16 mouse cellular contexts compared by ENCODE assay signal in genomic region chr10:42417530-42418174, GRCm38 (mm10).
A peak's percentile ranks its signal among the peaks of the same experiment; 100 is the strongest.
DNase-seq lines count a peak whose midpoint lies in the region; ATAC-seq and TF ChIP-seq lines count a peak whose summit lies in the region.
"Had no signal": no experiment of that assay in that cellular context is flagged by ENCODE, and none has a peak within 500 bp of the region (broad histone marks: within the 10 kb centered on the region; RNA-seq: fewer than 3 reads in every experiment).

No protein-coding gene starts in this region.

- H3K27ac ChIP-seq in midbrain, embryonic 13.5 days, result 0 out of 2 replicates have a peak overlapping the region, but pooled peaks have one; percentile 25
- no peak overlapping the region for H3K27ac ChIP-seq in midbrain, embryonic 10.5 days (replicated peaks)
- no peak overlapping the region; the same call in 1 of the 2 replicates for H3K27ac ChIP-seq in forebrain, postnatal 0 days (ENCODE audit: low read depth, low read length)
- no peak overlapping the region for H3K27ac ChIP-seq in midbrain, postnatal 0 days (ENCODE audit: low read depth, low read length)
- H3K27ac ChIP-seq in kidney, embryonic 15.5 days, result no peak overlapping the region
- H3K27ac ChIP-seq: embryonic facial prominence, embryonic 13.5 days; liver, embryonic 12.5 days had no signal

- no peaks in the 10 kb centered on the region for H3K9me3 ChIP-seq in midbrain, embryonic 13.5 days
- no peaks in the 10 kb centered on the region for H3K9me3 ChIP-seq in midbrain, embryonic 10.5 days (replicated peaks)
- H3K9me3 ChIP-seq in forebrain, postnatal 0 days (ENCODE audit: low read length), result no peaks in the 10 kb centered on the region
- H3K9me3 ChIP-seq in midbrain, postnatal 0 days (ENCODE audit: low read length), result no peaks in the 10 kb centered on the region
- no peaks in the 10 kb centered on the region for H3K9me3 ChIP-seq in kidney, embryonic 15.5 days (replicated peaks)
- H3K9me3 ChIP-seq: embryonic facial prominence, embryonic 13.5 days; liver, embryonic 12.5 days had no signal

- no peak overlapping the region for H3K4me3 ChIP-seq in midbrain, embryonic 13.5 days (replicated peaks)
- no peak overlapping the region for H3K4me3 ChIP-seq in midbrain, embryonic 10.5 days
- H3K4me3 ChIP-seq in forebrain, postnatal 0 days (ENCODE audit: low read depth, low read length), result no peak overlapping the region
- H3K4me3 ChIP-seq in midbrain, postnatal 0 days (ENCODE audit: low read depth, low read length), result no peak overlapping the region
- H3K4me3 ChIP-seq in kidney, embryonic 15.5 days (replicated peaks), result no peak overlapping the region
- H3K4me3 ChIP-seq: embryonic facial prominence, embryonic 13.5 days; liver, embryonic 12.5 days had no signal

- WGBS in midbrain, embryonic 13.5 days, result 25% methylated on average over 10 of the region's 10 CpGs
- WGBS in midbrain, embryonic 10.5 days, result 62% methylated on average over 10 of the region's 10 CpGs
- WGBS in forebrain, postnatal 0 days, result 14% methylated on average over 10 of the region's 10 CpGs
- 29% methylated on average over 10 of the region's 10 CpGs for WGBS in midbrain, postnatal 0 days
- 54% methylated on average over 10 of the region's 10 CpGs for WGBS in kidney, embryonic 15.5 days

- H3K4me1 ChIP-seq in midbrain, embryonic 13.5 days (replicated peaks), result peaks cover 26% of the 10 kb centered on the region
- peaks cover 19% of the 10 kb centered on the region for H3K4me1 ChIP-seq in midbrain, embryonic 10.5 days
- no peaks in the 10 kb centered on the region for H3K4me1 ChIP-seq in forebrain, postnatal 0 days (ENCODE audit: insufficient read depth)
- 0 out of 2 replicates have a peak, but pooled peaks cover 7% of the 10 kb centered on the region for H3K4me1 ChIP-seq in midbrain, postnatal 0 days (ENCODE audit: insufficient read depth, low read length)
- H3K4me1 ChIP-seq in kidney, embryonic 15.5 days, result no peaks in the 10 kb centered on the region
- H3K4me1 ChIP-seq: liver, embryonic 12.5 days had no signal

- no peak overlapping the region for H3K9ac ChIP-seq in midbrain, embryonic 13.5 days (replicated peaks)
- no peak overlapping the region for H3K9ac ChIP-seq in forebrain, postnatal 0 days
- H3K9ac ChIP-seq in midbrain, postnatal 0 days (replicated peaks; ENCODE audit: low read length, poor library complexity, severe bottlenecking), result no peak overlapping the region
- H3K9ac ChIP-seq in kidney, embryonic 15.5 days, result no peak overlapping the region
- H3K9ac ChIP-seq: embryonic facial prominence, embryonic 13.5 days; liver, embryonic 12.5 days had no signal

- ATAC-seq in midbrain, embryonic 13.5 days, result no peak
- ATAC-seq in forebrain, postnatal 0 days, result peak; percentile 38
- ATAC-seq in midbrain, postnatal 0 days (ENCODE audit: low FRiP score), result no peak
- ATAC-seq in kidney, embryonic 15.5 days (replicated peaks; ENCODE audit: low FRiP score), result no peak
- ATAC-seq: liver, embryonic 12.5 days; lung, postnatal 0 days; Patski had no signal

- no peak for TF ChIP-seq CTCF in forebrain, postnatal 0 days (IDR thresholded peaks at IDR 0.05; ENCODE audit: low read depth)
- no peak for TF ChIP-seq CTCF in midbrain, postnatal 0 days (IDR thresholded peaks at IDR 0.05)

- no peaks in the 10 kb centered on the region for H3K36me3 ChIP-seq in midbrain, embryonic 13.5 days
- no peaks in the 10 kb centered on the region for H3K36me3 ChIP-seq in midbrain, embryonic 10.5 days
- H3K36me3 ChIP-seq in forebrain, postnatal 0 days (ENCODE audit: insufficient read depth), result no peaks in the 10 kb centered on the region
- H3K36me3 ChIP-seq in midbrain, postnatal 0 days (ENCODE audit: insufficient read depth, low read length), result no peaks in the 10 kb centered on the region
- H3K36me3 ChIP-seq in kidney, embryonic 15.5 days, result no peaks in the 10 kb centered on the region
- H3K36me3 ChIP-seq: embryonic facial prominence, embryonic 13.5 days had no signal

- peak; percentile 14 for DNase-seq in embryo, embryonic 10.5 days (ENCODE audit: low spot score)
- no peak for DNase-seq in embryo, embryonic 10 days (ENCODE audit: low spot score)
- DNase-seq in midbrain, embryonic 10.5 days (ENCODE audit: low spot score), result no peak
- DNase-seq in forebrain, postnatal 0 days, result peak; percentile 37
- peak; percentile 5 for DNase-seq in midbrain, postnatal 0 days (ENCODE audit: low spot score)
- DNase-seq in cerebellum, postnatal 10 days, result no peak
- DNase-seq: cerebellum, adult 8-10 months; left cerebral cortex, postnatal 4 days; thymus, postnatal 4 days had no signal

- H3K27me3 ChIP-seq in midbrain, embryonic 13.5 days, result no peaks in the 10 kb centered on the region
- H3K27me3 ChIP-seq in midbrain, embryonic 10.5 days (ENCODE audit: low read depth, poor library complexity, severe bottlenecking), result no peaks in the 10 kb centered on the region
- no peaks in the 10 kb centered on the region for H3K27me3 ChIP-seq in forebrain, postnatal 0 days (ENCODE audit: insufficient read depth, low read length)
- H3K27me3 ChIP-seq in midbrain, postnatal 0 days (ENCODE audit: insufficient read depth, low read length), result no peaks in the 10 kb centered on the region
- H3K27me3 ChIP-seq in kidney, embryonic 15.5 days, result no peaks in the 10 kb centered on the region
- H3K27me3 ChIP-seq: CH12.LX; embryonic facial prominence, embryonic 13.5 days; liver, embryonic 12.5 days; Patski had no signal

- peak overlapping the region; percentile 10; the same call in 1 of the 2 replicates for H3K4me2 ChIP-seq in midbrain, embryonic 13.5 days (replicated peaks)
- peak overlapping the region; percentile 23 for H3K4me2 ChIP-seq in forebrain, postnatal 0 days (ENCODE audit: low read depth)
- peak overlapping the region; percentile 7 for H3K4me2 ChIP-seq in midbrain, postnatal 0 days (ENCODE audit: low read depth, low read length, poor library complexity, severe bottlenecking)
- no peak overlapping the region for H3K4me2 ChIP-seq in kidney, embryonic 15.5 days
- H3K4me2 ChIP-seq: embryonic facial prominence, embryonic 13.5 days; liver, embryonic 12.5 days had no signal

Comparison
In these comparisons a context has a peak if more than half of its experiments do, and no peak if none do; other contexts are left out.
1. DNase-seq: peak in embryo, embryonic 10.5 days (single experiment), forebrain, postnatal 0 days (single experiment) and midbrain, postnatal 0 days (single experiment); none in embryo, embryonic 10 days (single experiment), midbrain, embryonic 10.5 days (single experiment) and cerebellum, postnatal 10 days (0 of 2).